Mouse (Mus musculus) liver, embryonic 16.5 days (tissue): ENCODE results near the gene Farsa. TPM values are rescaled to one million over a fixed set of nuclear protein-coding genes. Genes with fewer than 3 reads are reported as not detected.

ENCODE experiments used
- ATAC-seq: fragments of 200-750 bp; cut with Nextera tagmentation; 2 replicates; pipeline ENCODE4 v1.8.0; 2017; ENCODE audit warnings: low read depth, mild to moderate bottlenecking, moderate number of reproducible peaks, moderate library complexity
- H3K27ac ChIP-seq: fragments of 300-500 bp; sonication (generic); 2 replicates; pipeline ENCODE4 v1.5.1; 2014; ENCODE audit warnings: mild to moderate bottlenecking, low read length
- H3K27me3 ChIP-seq: fragments of 300-500 bp; sonication (generic); 2 replicates; pipeline ENCODE4 v1.6.1; 2014; ENCODE audit warnings: low read depth, low read length, mixed read lengths; ENCODE audit not compliant: control insufficient read depth, insufficient read depth
- H3K36me3 ChIP-seq: fragments of 300-500 bp; sonication (generic); 2 replicates; pipeline ENCODE4 v1.6.1; 2014; ENCODE audit warnings: mild to moderate bottlenecking; ENCODE audit not compliant: control insufficient read depth, insufficient read depth
- H3K4me1 ChIP-seq: fragments of 300-500 bp; sonication (generic); 2 replicates; pipeline ENCODE4 v1.6.1; 2014; ENCODE audit warnings: low read depth, low read length, mixed read lengths; ENCODE audit not compliant: control insufficient read depth
- H3K4me2 ChIP-seq: fragments of 300-500 bp; sonication (generic); 2 replicates; pipeline ENCODE4 v1.6.1; 2014; ENCODE audit warnings: low read depth, low read length, mixed read lengths
- H3K4me3 ChIP-seq: fragments of 300-500 bp; sonication (generic); 2 replicates; pipeline ENCODE4 v1.5.1; 2014; ENCODE audit warnings: low read depth, mild to moderate bottlenecking, low read length
- H3K9ac ChIP-seq: fragments of 300-500 bp; sonication (generic); 2 replicates; pipeline ENCODE4 v1.6.1; 2014; ENCODE audit warnings: low read depth, low read length
- H3K9me3 ChIP-seq: fragments of 300-500 bp; sonication (generic); replicated peaks from 2 replicates; pipeline ENCODE4 v1.6.1; 2016; ENCODE audit warnings: low read length; ENCODE audit not compliant: control insufficient read depth
- WGBS: fragments of 180-500 bp; shearing (Covaris S2); extraction: QIAGEN DNeasy Blood & Tissue Kit; methylation state at CpG from one replicate; pipeline ENCODE4 v1.1.7; 2014; ENCODE audit not compliant: insufficient replicate concordance; 5-methylcytosine and 5-hydroxymethylcytosine counted together
- polyA plus RNA-seq: library from polyadenylated mRNA; unstranded; fragments of >200 nt; fragmentation: Nextera tagmentation; extraction: Ambion mirVana; gene quantifications from 2 replicates; pipeline ENCODE4 v1.2.1, GENCODE M21; 2015

The Farsa gene
- polyA plus RNA-seq, 1 experiment from 2014 or later: 52.7 TPM

- H3K4me3 ChIP-seq: no peak overlapping the region
- H3K36me3 ChIP-seq: peaks cover 28% of the 10 kb centered on the region
- H3K4me2 ChIP-seq: no peak overlapping the region
- H3K4me1 ChIP-seq: peaks cover 6% of the 10 kb centered on the region
- no peak overlapping the region for H3K27ac ChIP-seq
- H3K9me3 ChIP-seq: no peaks in the 10 kb centered on the region
- WGBS: 56% methylated on average over 4 of the region's 4 CpGs
- no peak overlapping the region for H3K9ac ChIP-seq
- H3K27me3 ChIP-seq: no peaks in the 10 kb centered on the region
- ATAC-seq: no peak
These were observed 27.9 kb downstream of the Farsa start for GRCm38 (mm10) chr8:84884728-84885127.

DNA sequence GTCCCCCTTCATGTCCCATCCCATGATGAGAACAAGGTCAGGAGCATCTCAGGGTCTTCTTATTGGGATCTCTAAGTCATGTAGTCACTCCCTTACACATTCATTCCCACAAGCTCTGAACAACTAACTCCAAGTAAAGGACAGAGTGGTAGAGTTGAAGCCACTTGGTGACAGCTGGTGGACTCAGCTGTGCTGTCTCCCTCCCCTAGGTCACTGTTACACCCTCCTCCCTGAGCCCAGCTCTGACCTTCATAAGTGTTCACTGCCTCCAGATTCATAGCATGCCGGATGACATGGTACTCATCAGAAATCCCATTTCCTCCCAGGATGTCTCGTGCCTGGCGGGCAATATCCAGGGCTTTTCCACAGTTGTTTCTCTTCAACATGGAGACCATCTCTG is 31.5 kb downstream of the Farsa start:
- Histone ChIP-seq H3K9ac (no peak overlapping the region), H3K36me3 (peaks cover 28% of the 10 kb centered on the region), H3K9me3 (no peaks in the 10 kb centered on the region), H3K4me1 (peaks cover 13% of the 10 kb centered on the region), H3K27ac (no peak overlapping the region), H3K27me3 (no peaks in the 10 kb centered on the region), H3K4me2 (no peak overlapping the region), H3K4me3 (no peak overlapping the region)
- no peak for ATAC-seq
- WGBS: 86% methylated on average over 3 of the region's 3 CpGs

DNA sequence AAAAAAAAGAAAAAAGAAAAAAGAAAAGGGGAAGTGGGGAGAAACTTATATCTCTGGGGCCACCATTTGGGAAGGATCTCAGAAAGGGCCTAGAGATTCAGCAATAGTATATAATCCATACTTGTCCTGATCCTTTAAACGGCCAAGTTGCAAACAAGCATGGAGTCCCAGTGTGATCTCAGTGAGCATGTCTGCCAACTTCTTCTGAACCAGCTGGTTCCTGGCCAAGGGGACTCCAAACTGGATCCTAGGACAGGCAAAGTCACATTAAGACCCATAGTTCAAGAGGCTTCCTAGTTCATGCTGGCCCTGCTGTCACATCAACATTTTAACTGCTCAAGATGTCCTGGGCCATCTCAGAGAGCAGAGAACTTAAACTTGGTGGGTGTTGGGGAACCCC is 32.4 kb downstream of the Farsa start:
- H3K27me3 ChIP-seq: no peaks in the 10 kb centered on the region
- WGBS: 82% methylated on average over 1 of the region's 1 CpGs
- H3K9ac ChIP-seq: no peak overlapping the region
- ATAC-seq: no peak
- peaks cover 25% of the 10 kb centered on the region for H3K36me3 ChIP-seq
- peaks cover 16% of the 10 kb centered on the region for H3K4me1 ChIP-seq
- no peaks in the 10 kb centered on the region for H3K9me3 ChIP-seq
- H3K4me2 ChIP-seq: no peak overlapping the region
- H3K4me3 ChIP-seq: no peak overlapping the region
- H3K27ac ChIP-seq: no peak overlapping the region; the same call in 1 of the 2 replicates

DNA sequence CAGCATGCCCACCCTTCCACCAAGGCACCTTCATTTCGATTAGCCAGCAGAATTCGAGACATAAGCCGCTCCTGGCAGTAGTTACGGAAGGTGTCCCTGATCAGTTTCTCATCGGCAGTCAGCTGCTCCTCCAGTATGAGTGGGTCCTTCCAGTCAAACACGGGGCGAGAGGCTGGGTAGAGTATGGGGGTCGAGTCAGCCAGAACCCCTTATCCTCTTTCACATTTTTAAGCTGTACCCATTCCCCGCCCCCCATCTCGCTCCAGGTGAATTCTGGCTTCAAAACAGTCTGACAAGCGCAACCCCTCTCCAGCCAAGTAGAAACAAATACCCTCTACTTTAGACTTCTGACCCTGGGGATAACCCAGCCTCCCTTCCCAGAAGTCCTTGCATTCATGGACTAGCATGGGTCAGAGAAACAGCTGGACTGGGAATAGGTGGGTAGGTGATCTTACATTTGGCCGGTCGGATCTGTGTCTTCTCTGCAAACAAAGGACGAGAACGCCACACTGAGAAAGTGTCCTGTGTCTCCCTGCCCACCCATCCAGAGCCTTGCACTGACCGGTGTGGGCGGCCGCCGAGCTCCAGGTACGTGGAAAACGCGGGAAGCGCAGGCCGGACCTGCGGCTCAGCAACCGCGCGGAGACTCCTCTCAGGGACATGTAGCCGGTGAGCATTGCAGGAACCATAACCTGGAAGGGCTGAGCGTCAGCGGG is 36.4 kb downstream of the Farsa start:
- H3K4me2 ChIP-seq: peak overlapping the region; percentile 97
- peak overlapping the region; percentile 86 for H3K4me3 ChIP-seq
- H3K27ac ChIP-seq: peak overlapping the region; percentile 74
- peak overlapping the region; percentile 83 for H3K9ac ChIP-seq
- no peaks in the 10 kb centered on the region for H3K9me3 ChIP-seq
- 13% methylated on average over 31 of the region's 31 CpGs for WGBS
- H3K27me3 ChIP-seq: no peaks in the 10 kb centered on the region
- peaks cover 18% of the 10 kb centered on the region for H3K4me1 ChIP-seq
- ATAC-seq: peak; percentile 35
- peaks cover 5% of the 10 kb centered on the region for H3K36me3 ChIP-seq

DNA sequence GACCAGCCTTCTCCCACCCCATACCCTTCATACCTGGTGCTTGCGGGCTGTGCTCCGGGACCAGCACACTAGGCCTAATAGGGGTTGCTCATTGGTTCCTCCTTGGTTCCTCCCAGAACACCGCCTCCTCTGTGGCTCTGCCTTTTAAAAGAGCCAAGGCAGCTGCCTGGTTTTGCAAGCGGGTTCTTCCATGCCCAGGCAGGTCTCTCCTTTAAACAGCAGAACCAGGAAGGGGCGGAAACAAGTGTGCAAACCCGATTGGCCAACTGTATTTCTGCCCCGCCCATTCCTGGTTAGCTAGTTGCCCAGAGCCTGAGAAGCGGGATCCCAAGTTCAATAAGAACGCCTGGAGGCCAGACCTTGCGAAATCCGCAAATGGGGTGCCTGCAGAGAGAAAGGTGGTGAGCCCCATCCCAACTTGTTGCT is 36.9 kb downstream of the Farsa start, which contains the start of gene Gcdh:
Gene Gcdh, minus strand, starts transcription at position 213 of the 426 bp plus-strand sequence.
- Histone ChIP-seq H3K4me3 (peak within 1 kb of the TSS; percentile 86), H3K27ac (peak within 1 kb of the TSS; percentile 74), H3K9ac (peak within 1 kb of the TSS; percentile 83), H3K27me3 (no peaks in the 10 kb centered on the region), H3K36me3 (no peaks in the 10 kb centered on the region; the same call in 1 of the 2 replicates), H3K9me3 (no peaks in the 10 kb centered on the region), H3K4me2 (peak within 1 kb of the TSS; percentile 97), H3K4me1 (peaks cover 20% of the 10 kb centered on the region)
- ATAC-seq: peak; percentile 95
- under 1% methylated on average over 11 of the region's 11 CpGs for WGBS

GRCm38 (mm10) chr8:84895963-84896362 is 39.2 kb downstream of the Farsa start:
- Histone ChIP-seq H3K27me3 (no peaks in the 10 kb centered on the region), H3K4me2 (no peak overlapping the region), H3K9ac (no peak overlapping the region), H3K36me3 (no peaks in the 10 kb centered on the region), H3K9me3 (no peaks in the 10 kb centered on the region), H3K27ac (no peak overlapping the region), H3K4me1 (peaks cover 41% of the 10 kb centered on the region), H3K4me3 (no peak overlapping the region)
- ATAC-seq: no peak
- WGBS: 77% methylated on average over 5 of the region's 5 CpGs

DNA sequence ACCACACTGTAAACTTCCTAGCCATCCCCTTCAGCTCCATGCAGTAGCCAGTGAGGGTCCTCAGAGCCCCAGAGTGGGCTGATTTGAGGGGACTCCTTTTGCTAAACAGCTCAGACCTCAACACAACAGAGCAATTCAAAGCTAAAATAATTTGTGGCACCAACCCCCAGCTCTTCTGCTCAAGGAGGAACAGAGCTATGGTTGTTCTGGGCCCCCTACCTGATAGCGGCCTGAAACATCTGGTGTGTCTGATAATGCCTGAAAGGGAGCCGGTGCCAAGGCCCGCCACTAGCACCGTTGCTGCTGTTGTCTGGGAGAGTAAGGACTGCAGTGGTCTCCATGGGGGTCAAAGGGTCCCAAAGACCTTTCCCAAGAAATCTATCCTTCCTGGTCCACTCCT is 44.3 kb downstream of the Farsa start:
- Histone ChIP-seq H3K27me3 (no peaks in the 10 kb centered on the region), H3K9ac (peak overlapping the region; percentile 99), H3K36me3 (peaks cover 26% of the 10 kb centered on the region), H3K4me2 (peak overlapping the region; percentile 96), H3K4me1 (peaks cover 45% of the 10 kb centered on the region), H3K9me3 (no peaks in the 10 kb centered on the region), H3K27ac (peak overlapping the region; percentile 100), H3K4me3 (peak overlapping the region; percentile 97)
- ATAC-seq: peak; percentile 80
- WGBS: 18% methylated on average over 4 of the region's 4 CpGs

- ATAC-seq: peak; percentile 77
- Histone ChIP-seq H3K4me2 (peak within 1 kb of the TSS; percentile 96), H3K9ac (peak within 1 kb of the TSS; percentile 99), H3K9me3 (no peaks in the 10 kb centered on the region), H3K4me1 (peaks cover 45% of the 10 kb centered on the region), H3K27me3 (no peaks in the 10 kb centered on the region), H3K36me3 (peaks cover 33% of the 10 kb centered on the region), H3K27ac (peak within 1 kb of the TSS; percentile 100), H3K4me3 (peak within 1 kb of the TSS; percentile 97)
- WGBS: 23% methylated on average over 3 of the region's 3 CpGs
These were observed 45.0 kb downstream of the Farsa start, which contains the start of gene Klf1 for GRCm38 (mm10) chr8:84901752-84902151. TSS of gene Klf1 (plus strand) at chr8:84901928.

GRCm38 (mm10) chr8:84902367-84902919 is 45.7 kb downstream of the Farsa start:
- Histone ChIP-seq H3K27ac (peak overlapping the region; percentile 100), H3K4me1 (peaks cover 46% of the 10 kb centered on the region), H3K27me3 (no peaks in the 10 kb centered on the region), H3K36me3 (peaks cover 36% of the 10 kb centered on the region), H3K9ac (peak overlapping the region; percentile 99), H3K4me2 (peak overlapping the region; percentile 96), H3K9me3 (no peaks in the 10 kb centered on the region), H3K4me3 (peak overlapping the region; percentile 97)
- WGBS: 2% methylated on average over 24 of the region's 24 CpGs
- no peak for ATAC-seq
